Mouse (Mus musculus) cerebellum, adult (tissue): ENCODE measurements around the gene Trim69.

ENCODE experiments used
- ATAC-seq: cut with Nextera tagmentation; 2 replicates; pipeline ENCODE4 v1.9.2; 2017; ENCODE audit warnings: mild to moderate bottlenecking, moderate library complexity, mixed read lengths; ENCODE audit not compliant: insufficient number of reproducible peaks, low FRiP score, low TSS enrichment

The Trim69 gene

DNA sequence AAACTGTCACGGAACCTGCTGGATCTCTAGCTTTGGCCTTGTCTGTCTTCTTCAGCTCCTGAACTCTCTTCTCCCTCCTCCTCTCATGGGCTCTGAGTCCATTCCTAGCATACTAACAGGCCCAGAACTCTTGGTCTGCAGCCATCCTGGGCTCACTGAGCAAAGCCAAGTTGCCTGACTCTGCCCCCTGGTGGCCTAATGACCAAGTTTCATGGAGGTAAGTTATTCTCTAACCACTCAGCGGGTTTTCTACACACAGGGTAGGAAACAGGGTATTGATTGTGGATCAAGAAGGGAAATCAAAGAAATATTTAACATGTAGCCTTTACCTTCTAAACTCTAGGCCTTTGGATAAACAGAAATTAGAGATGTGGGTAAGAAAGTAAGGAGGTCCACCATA lies at the start of gene Trim69:
Trim69 (plus strand) TSS at position 21 of the 400 bp plus-strand sequence.
- ATAC-seq = peak; percentile 83

DNA sequence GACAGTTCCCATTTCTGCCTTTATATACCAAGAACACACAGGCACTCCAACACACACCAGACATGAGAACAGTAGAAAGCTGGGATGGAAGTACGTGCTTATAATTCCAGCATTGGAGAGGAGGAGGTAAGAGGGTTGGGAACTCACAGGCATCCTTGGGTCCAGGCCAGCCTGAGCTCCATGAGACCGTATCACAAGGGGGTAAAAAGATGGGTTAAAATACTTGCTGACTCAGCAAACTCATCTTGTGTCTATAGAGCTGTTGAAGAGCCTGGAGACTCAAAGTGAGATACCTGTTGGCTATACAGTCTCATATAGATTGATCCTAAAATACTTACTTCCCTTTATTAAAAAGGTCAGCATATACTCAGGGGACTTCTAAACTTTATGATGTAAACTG lies 43.6 kb upstream of the Trim69 start:
- no peak for ATAC-seq

DNA sequence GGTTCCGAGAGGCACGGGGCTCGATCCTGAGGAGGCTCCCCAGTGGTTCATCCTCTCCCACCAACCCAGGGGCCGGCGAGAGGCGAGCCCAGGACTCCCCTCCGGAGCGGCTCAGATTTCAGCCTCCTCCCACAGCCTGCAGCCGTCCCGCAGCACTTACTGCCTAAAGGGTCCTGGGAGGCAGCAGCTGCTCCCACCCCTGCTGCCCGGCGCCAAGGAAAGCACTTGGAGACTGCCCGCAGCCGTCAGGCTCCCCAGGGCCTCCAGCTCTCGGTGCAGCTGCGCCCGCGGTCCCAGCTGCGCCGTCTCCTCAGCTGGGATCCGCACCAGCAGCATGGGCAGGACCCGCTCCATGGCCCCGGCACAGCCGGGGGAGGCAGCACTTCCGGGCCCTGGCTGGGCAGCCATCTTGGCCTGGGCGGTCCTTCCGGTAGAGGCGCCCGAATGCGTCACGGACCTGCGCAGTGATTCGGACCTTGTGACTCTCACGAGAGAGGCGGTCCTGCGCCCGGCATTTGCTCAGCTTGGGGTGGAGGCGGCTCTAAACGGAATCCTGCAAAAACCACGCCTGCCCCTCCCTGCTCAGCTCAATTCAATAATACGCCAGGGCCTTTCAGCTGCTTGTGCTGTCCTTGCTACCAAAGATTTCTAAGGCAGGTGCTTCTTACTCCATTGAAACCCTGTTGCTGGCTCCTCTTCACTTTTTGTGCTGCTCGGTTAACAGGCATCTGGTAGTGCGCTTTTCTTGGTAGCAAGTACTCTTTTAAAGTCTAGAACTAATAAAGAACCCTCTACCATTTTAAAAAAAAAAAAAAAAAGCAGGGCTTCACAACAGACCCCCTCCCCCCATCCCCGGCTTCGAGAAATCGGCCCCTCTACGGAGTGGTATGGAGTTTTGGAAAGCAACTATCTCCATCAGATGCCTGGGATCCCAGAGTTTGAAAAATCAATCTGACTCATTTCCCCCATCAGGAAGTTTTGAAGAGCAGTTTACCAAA lies 42.2 kb upstream of the Trim69 start, which contains the start of gene Spg11:
Spg11 (minus strand) TSS at position 426 of the 998 bp plus-strand sequence.
- ATAC-seq = peak; percentile 99

DNA sequence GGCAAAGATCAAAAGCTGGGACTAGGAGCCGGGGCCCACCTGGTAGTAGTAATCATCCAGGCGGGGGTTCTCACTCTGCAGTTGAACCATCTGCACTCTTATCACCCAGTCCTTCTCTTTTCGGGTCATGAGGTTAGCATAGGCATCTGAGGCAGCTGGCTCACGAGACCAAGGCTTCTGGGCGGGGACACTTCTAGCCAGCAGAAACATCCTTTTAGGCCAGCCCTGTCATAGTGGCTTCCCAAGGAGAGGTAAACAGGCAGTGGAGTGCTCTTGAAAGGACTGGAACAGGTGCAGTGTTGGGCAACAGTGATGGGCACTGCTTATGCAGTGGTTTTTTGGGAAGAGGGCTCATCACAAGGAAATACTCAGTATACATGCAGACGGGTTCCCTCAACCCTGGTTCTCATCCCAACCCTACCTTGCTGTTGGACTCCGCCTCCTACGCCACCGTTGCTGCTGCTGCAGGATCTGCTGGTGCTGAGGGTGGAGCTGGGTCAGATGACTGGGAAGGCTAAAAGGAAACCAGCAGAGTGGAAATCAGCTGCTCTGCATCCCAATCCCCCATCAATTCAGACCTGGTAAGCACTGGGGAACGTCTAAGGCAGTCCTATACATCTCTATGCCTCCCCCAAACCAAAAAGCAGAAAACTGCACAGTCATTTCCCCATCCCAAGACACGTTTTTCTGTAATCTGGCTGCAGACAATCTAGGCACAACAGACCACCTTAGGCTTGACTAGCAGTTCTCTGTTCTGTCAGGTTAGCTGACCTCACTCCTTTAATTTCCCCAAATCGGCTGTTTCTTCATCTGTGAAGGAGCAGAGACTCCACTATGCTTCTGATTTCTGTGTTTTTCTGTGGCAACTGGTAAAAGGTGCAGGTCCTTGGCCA lies 34.6 kb upstream of the Trim69 start:
- no peak for ATAC-seq

DNA sequence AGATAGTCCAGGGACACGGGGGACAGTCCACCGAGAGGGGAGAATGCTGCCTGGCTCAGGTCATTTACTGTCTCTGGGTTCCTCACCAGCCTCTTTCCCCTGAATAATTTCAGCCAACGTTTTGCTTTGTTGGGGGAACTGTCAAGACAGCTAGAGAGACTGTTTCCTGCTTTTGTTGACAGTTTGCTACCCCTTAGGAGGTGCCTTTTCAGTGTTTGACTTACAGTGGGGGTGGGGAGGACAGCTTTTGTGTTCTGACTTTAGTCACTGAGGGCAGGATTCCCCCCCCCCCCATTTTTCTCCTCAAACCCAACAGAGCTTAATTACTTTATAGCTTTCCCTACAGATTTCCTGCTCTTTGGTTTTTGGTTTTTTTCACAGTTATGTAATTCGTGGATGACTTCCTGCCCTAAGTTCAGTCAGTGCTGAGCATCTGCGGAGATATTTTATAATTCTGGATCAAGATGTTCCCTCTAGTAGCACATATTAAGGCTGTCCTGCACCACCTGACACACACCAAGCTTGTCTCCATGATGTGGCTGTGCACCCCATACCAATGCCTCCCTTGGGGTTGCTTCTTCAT lies 33.6 kb upstream of the Trim69 start:
- ATAC-seq = no peak

DNA sequence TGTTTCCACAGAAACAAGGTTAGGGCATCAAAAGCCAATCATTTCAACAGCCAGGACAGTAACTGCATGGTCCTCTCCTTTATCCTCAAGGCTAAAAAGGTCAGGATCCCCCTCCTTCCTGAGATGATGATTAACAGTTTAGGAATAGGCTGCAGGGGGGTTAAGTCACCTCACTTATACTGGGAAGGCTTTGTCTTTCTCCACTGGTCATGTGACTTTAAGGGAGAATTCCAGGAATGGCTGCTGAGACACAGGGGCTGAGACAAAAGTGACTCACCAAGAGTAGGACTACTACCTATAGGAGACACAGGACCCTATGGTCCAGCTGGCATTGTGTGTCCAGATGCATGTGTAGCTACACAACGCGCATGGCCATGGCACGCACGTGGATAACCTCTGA lies 32.9 kb upstream of the Trim69 start:
- ATAC-seq = no peak

DNA sequence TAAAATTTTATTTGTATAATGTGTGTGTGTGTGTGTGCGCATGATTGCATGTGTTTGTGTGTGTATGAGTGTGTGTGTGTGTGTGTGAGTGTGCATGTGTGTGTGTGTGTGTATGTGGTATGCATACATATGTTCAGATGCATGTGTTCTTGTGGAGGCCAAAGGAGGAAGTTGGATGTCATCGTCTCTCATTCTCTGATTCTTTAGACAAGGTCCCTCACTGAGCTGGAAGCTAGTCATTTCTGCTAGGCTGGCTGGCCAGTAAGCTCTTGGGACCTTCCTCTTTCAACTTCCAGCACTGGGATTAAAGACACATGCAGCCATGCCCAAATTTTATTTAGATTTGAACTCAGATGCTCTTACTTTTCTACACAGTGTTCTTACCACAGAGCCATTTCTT lies 28.4 kb upstream of the Trim69 start:
- no peak for ATAC-seq

DNA sequence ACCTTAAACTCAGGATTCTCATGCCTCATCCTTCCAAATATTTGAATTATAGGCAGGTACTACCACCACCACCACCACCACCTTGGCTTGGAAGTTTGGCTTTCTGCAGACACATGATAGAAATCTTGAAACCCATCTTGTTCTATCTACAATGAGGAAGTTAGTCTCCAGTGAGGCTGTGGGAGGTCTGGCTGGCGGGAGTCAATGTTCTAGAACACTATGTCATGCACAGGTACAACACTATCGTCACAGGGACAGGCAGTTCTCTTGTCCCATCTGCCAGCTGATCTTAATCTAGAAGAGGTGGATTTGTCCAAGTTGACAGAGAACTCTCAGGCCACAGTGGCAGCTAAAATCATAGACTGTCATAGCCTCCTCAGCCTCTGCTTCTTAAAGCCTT lies 27.9 kb upstream of the Trim69 start:
- no peak for ATAC-seq

DNA sequence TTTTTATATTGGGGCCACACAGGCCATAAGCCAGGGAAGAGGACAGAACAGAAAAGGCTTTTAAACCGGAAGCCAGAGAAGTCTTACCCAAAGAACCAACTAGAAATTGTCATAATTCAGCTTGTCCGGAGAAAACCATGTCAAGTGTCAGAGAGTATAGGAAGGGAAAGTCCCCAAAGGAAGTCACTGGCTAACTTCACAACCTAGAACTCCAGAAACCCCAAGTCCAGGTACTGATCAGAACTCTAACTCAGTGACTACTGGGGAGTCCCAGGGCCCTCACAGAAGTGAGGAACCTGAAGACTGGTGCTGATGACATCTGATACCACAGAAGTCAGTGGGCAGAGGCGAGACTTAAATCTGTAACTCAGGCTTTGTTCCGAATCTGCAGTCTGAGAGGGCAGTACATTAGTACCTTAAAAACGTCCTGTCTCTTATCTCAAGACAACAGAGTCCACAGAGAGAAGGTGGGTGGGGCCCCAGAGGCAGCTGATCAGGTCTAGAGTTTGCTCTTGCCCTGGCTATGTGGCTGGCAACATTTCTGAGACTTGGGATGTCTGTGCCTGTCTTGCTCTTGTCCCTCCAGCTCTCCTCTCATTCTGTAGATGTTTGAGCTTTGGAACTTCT lies 22.5 kb upstream of the Trim69 start:
- ATAC-seq = no peak

DNA sequence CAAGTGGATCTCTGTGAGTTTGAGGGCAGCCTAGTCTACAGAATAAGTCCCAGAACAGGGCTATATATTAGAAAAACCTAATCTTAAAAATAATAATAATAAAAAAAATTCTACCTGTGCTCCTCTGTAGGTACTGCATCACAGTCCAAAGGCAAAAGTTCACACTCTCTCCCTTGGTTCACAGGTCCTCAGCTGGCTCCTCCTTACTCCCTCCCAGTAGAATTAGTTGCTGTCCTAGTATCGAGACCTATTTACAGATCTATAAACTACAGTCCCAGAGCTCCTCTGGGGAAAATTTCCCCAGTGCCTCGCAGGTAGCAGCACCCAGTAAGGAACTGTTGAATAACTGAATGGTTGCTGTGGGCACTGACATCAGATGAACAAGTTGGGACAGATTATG lies 19.7 kb upstream of the Trim69 start:
- no peak for ATAC-seq

DNA sequence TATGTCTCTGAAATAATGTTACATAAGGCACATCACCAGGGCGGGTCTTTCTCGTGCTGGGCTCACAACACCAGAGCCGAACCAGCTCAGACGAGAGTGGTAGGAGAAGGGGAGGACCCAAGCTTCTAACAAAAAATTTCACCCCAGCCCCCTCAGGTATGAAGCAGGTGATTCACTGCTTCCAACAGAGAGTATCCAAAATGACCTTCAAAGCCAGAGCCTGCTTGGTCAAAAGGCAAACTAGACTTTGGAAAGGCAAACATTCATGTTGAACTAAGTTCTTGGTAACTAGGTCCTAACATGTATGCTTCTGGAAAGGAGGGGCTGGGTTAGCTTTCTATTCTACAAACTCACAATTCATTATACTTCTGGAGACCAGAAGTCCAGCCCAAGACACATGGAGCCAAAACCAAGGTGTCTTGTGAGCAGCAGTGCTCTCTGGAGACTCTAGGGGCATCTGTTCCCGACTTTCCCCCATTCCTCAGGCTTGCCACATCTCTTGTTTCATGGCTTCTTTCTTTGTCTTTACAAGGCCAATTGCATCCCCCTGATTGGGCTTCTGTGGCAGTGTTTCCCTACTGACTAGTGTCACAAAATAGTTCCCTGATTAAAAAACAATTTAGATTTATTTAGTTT lies 19.1 kb upstream of the Trim69 start:
- ATAC-seq = no peak

DNA sequence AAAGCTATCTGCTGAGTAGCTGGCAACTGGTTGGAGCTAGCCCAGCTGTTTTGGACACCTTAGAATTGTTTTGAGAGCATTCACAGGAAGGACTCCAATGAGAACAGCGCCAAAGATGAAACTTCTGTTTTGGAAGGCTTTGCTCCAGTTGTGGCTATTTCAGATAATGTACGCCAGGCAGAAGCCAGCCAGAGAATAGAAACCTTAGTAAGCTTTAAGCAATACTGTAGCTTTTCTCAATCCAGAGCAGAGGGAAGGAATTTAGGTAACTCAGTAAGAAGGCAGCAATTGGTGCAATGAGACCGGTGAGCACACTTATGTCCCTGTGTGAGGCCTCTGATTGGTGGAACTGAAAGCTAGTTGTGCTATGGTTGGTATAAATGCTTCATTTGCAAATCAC lies 17.4 kb upstream of the Trim69 start:
- no peak for ATAC-seq

DNA sequence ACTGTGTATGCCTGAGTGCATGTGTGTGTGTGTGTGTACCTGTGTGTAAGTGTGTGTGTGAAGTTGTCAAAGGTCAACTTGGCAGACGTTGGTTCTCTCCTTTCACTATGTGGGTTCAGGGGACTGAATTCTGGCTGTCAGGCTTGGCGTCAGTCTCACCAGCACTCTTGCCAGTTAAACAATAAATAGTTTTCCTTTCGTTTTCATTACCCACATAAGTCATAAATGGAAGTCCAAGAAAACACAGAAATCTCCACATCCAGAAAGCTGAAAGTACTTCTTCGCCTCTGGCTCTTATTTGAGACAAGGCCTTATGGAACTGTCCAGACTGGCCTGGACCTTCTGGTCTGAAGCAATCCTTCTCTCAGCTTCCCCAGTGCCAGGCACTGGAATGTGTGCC lies 14.7 kb upstream of the Trim69 start:
- no peak for ATAC-seq

DNA sequence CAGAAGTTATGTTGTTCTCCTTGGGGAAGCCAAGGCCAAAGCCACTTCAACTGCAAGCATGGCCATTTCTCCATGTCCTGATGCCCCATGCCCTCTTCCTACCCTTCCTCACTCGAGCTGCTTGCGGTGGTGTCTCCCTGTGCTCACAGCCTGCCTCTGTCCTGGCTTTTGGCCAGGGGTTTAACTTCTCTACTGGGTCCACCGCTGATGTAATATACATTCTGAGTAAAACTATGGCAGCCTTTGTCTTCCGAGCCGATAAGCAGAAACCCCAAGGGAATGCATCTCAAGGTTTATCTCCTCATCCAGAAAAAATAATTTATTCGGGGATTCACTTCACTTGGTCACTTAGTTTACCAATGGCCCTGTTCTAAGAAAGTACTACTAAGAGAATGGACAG lies 13.8 kb upstream of the Trim69 start:
- ATAC-seq = no peak

DNA sequence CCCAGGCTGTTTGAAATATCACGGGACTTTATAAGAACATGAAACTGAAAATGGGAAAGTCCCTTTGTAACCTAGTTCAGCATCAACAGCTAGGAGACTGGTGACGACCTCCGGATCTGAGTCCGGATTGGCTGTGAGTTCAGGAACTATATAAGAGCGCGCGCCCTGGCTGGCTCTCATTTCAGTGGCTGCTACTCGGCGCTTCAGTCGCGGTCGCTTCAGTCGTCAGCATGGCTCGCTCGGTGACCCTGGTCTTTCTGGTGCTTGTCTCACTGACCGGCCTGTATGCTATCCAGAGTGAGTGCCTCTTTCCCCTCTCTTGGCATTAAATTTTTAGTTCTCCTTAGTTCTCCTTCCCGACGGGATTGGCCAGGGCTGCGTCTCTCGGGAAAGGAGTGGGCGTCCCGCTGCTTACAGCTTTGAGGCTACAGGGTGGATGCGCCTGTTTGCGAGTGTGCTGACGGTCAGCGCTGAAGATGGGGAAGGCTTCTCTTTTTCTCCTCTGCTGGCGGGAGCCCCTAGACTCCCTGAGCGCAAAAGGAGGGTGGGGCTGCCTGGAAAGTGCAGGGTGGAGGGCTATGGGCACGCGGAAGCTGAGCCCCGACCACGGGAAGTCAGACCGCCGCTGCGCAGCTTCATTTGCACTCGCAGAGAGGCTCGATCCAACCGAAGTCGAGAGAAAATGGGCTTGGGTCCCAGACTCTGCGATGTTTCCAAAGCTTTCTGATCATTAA lies 12.8 kb upstream of the Trim69 start, which contains the start of gene B2m:
B2m (plus strand) TSS at position 179 of the 734 bp plus-strand sequence.
- peak; percentile 99 for ATAC-seq

DNA sequence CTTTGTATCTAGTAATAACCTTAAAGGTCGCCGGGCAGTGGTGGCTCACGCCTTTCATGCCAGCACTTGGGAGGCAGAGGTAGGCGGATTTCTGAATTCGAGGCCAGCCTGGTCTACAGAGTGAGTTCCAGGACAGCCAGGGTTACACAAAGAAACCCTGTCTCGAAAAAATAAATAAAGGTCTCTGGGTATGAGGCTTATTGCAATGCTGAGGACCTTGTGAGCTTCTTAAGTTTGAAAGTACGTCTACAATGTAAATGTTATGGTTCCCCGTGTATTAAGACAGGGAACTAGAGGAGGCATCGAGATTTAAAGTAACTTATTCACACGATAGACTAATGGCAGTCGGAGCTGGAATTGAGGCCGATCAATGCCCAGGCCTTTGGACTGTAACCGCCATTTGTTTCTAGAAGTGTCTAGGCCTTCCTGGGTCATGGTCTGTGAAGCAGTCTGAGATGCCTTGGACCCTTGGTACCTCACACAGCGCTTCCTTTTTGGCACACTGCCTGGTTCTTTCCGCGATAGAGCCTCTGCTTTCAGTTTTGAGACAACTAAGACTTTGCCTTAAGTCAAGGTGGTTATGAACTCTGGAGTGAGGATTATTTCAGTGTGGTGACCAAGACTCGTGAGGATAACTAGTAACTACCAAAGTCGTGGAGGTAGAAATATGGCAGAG lies 12.1 kb upstream of the Trim69 start:
- no peak for ATAC-seq

DNA sequence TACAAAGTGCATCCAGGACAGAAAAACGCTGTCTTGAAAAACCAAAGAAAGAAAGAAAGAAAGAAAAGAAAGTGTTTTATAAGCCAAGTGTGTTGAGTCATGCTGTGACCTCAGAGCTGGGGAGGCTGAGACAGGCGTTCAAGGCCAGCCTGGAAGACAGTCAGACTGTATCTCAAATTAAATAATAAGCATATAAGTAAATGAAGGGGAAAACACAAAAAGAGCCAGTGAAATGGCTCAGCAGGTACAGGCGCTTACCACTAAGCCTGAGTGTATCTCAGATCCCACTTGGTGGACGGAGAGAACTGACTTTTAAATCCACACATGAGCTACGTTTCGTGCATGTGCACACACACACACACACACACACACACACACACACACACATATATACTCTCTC lies 11.2 kb upstream of the Trim69 start:
- ATAC-seq = no peak

DNA sequence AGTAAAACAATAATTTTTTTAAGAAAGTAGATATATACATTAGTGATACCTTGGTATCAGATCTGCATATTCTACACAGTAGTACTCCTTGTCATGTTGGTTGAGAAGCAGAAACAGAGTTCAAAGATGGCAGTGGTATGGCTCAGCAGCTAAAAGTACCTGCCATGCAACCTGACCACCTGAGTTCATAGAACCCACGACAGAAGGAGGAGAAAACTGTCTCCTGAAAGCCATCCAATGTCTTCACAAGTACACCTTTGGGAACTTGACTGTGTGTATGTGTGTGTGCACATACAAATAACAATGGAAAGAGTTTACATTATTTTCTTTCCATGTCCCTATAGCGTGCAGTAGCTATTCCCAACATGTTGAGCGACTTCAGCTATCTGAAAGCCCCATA lies 10.8 kb upstream of the Trim69 start:
- no peak for ATAC-seq

DNA sequence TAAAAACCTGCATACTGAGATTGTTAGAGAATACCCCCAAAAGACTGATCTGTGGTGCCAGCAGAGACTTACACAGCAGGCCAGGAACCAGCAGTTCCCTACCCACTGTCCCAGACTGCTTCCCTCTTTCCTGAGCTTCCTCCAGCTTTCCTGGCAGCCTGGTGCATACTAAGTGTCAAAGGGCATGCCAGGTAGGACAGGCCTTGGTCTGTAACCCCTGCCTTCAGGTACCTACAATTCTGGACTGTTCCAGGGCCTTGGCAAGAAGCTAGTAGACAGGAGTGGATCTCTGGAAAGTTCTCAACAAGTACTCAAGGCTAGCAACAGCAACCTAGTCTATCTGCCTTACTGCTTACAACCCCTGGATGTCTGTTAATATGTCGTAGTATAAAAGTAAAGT lies 9.3 kb upstream of the Trim69 start:
- no peak for ATAC-seq
